Mouse (Mus musculus) G1E (cell line): ENCODE data around the gene Nckap5.

Experiments used
- CTCF ChIP-seq: IDR thresholded peaks from 2 replicates; pipeline ENCODE4 v1.5.1; 2012; ENCODE audit warnings: low read depth, low read length, inconsistent platforms, mixed read lengths
- GATA1 ChIP-seq: IDR thresholded peaks from 2 replicates; pipeline ENCODE4 v1.6.1; 2012; ENCODE audit warnings: borderline replicate concordance, low read length, inconsistent platforms, mixed read lengths
- GATA2 ChIP-seq: IDR thresholded peaks from 2 replicates; pipeline ENCODE4 v1.6.1; 2012; ENCODE audit warnings: low read depth, low read length, inconsistent platforms, borderline replicate concordance
- POLR2AphosphoS5 ChIP-seq: IDR thresholded peaks from 2 replicates; pipeline ENCODE4 v1.6.1; 2012; ENCODE audit warnings: low read depth, low read length, inconsistent platforms; ENCODE audit not compliant: insufficient replicate concordance
- TAL1 ChIP-seq: conservative IDR thresholded peaks from 2 replicates; pipeline ENCODE4 v1.6.1; 2012; ENCODE audit warnings: low read depth, low read length, inconsistent platforms, mixed read lengths

DNA sequence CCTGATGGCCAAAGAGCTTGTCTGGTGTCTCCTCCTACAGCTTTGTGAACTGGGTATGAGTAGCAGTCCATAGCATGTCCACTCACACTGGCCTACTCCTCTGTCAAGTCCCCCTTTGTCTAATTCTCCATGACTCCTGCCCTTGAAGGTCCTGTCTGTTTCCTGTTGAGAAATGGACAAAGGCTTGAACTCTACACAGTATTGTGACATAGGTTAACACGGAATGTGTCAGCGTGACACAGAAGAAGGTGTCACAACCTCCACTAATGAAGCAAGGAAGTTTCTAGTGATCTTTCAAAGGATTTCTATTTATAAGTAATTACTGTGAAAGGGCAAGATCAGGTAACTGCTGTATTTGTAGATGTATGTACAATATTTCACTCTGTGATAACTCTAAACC is 46.9 kb upstream of the Nckap5 start:
- TF ChIP-seq POLR2AphosphoS5 (no peak), CTCF (no peak), GATA2 (no peak), TAL1 (no peak), GATA1 (no peak)
